Mouse (Mus musculus) heart, embryonic 11.5 days (tissue): ENCODE data around the gene Ylpm1. TPM values are rescaled to one million over a fixed set of nuclear protein-coding genes. Genes with fewer than 3 reads are reported as not detected.

Experiments used
- ATAC-seq: fragments of 200-750 bp; cut with Nextera tagmentation; replicated peaks from 2 replicates; pipeline ENCODE4 v1.8.0; 2017; ENCODE audit warnings: moderate library complexity; ENCODE audit not compliant: insufficient number of reproducible peaks, low FRiP score, low TSS enrichment
- H3K27ac ChIP-seq: fragments of 300-500 bp; sonication (generic); 2 replicates; pipeline ENCODE4 v1.5.1; 2014; ENCODE audit warnings: mild to moderate bottlenecking, low read depth, low read length
- H3K27me3 ChIP-seq: fragments of 300-500 bp; sonication (generic); 2 replicates; pipeline ENCODE4 v1.6.1; 2014; ENCODE audit warnings: mild to moderate bottlenecking, low read length, mixed read lengths; ENCODE audit not compliant: control insufficient read depth, insufficient read depth
- H3K36me3 ChIP-seq: fragments of 300-500 bp; sonication (generic); 2 replicates; pipeline ENCODE4 v1.6.1; 2014; ENCODE audit warnings: mild to moderate bottlenecking, low read length, moderate library complexity, mixed read lengths; ENCODE audit not compliant: control insufficient read depth, insufficient read depth
- H3K4me1 ChIP-seq: fragments of 300-500 bp; sonication (generic); 2 replicates; pipeline ENCODE4 v1.6.1; 2014; ENCODE audit warnings: low read length; ENCODE audit not compliant: control insufficient read depth, insufficient read depth
- H3K4me2 ChIP-seq: fragments of 300-500 bp; sonication (generic); 2 replicates; pipeline ENCODE4 v1.6.1; 2014; ENCODE audit warnings: mild to moderate bottlenecking, moderate library complexity
- H3K4me3 ChIP-seq: fragments of 300-500 bp; sonication (generic); 2 replicates; pipeline ENCODE4 v1.5.1; 2014; ENCODE audit warnings: low read depth, low read length
- H3K9ac ChIP-seq: fragments of 300-500 bp; sonication (generic); 2 replicates; pipeline ENCODE4 v1.6.1; 2014; ENCODE audit warnings: mild to moderate bottlenecking, low read depth, low read length, moderate library complexity
- H3K9me3 ChIP-seq: fragments of 300-500 bp; sonication (generic); replicated peaks from 2 replicates; pipeline ENCODE4 v1.6.1; 2016; ENCODE audit warnings: low read length; ENCODE audit not compliant: control insufficient read depth
- WGBS: fragments of 180-500 bp; shearing (Covaris S2); extraction: QIAGEN DNeasy Blood & Tissue Kit; methylation state at CpG from one replicate; pipeline ENCODE4 v1.1.7; 2014; ENCODE audit not compliant: insufficient replicate concordance; 5-methylcytosine and 5-hydroxymethylcytosine counted together
- polyA plus RNA-seq: library from polyadenylated mRNA; unstranded; fragments of >200 nt; fragmentation: Nextera tagmentation; extraction: Ambion mirVana; gene quantifications from 2 replicates; pipeline ENCODE4 v1.2.1, GENCODE M21; 2014

The Ylpm1 gene
- polyA plus RNA-seq, 1 experiment from 2014 or later, result 30.4 TPM

DNA sequence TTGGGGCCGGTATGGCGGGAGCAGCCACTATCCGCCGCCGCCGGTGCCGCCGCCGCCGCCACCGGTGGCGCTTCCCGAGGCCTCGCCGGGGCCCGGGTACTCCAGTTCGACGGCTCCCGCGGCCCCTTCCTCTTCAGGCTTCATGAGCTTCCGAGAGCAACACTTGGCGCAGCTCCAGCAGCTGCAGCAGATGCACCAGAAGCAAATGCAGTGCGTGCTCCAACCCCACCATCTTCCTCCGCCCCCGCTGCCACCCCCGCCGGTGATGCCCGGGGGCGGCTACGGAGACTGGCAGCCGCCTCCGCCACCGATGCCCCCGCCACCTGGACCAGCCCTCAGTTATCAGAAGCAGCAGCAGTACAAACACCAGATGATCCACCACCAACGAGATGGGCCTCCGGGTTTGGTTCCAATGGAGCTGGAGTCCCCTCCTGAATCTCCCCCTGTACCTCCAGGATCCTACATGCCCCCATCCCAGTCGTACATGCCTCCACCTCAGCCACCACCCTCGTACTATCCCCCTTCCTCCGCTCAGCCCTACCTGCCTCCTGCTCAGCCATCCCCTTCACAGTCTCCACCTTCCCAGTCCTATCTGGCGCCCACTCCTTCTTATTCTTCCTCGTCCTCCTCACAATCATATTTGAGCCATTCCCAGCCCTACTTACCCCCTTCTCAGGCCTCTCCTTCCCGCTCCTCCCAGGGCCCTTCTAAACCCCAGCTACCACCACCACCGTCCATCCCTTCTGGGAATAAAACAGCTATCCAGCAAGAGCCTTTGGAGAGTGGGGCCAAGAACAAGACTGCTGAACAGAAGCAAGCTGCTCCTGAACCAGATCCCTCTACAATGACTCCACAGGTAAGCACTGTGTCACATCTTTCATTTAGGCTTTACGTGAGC is 629 bp downstream of the Ylpm1 start:
- peak overlapping the region; percentile 98 for H3K4me2 ChIP-seq
- no peaks in the 10 kb centered on the region for H3K27me3 ChIP-seq
- peak overlapping the region; percentile 98 for H3K9ac ChIP-seq
- H3K27ac ChIP-seq, result peak overlapping the region; percentile 82
- H3K9me3 ChIP-seq, result no peaks in the 10 kb centered on the region
- no peaks in the 10 kb centered on the region for H3K36me3 ChIP-seq
- under 1% methylated on average over 43 of the region's 44 CpGs for WGBS
- H3K4me1 ChIP-seq, result peaks cover 16% of the 10 kb centered on the region
- peak overlapping the region; percentile 95 for H3K4me3 ChIP-seq
- ATAC-seq, result peak; percentile 49

DNA sequence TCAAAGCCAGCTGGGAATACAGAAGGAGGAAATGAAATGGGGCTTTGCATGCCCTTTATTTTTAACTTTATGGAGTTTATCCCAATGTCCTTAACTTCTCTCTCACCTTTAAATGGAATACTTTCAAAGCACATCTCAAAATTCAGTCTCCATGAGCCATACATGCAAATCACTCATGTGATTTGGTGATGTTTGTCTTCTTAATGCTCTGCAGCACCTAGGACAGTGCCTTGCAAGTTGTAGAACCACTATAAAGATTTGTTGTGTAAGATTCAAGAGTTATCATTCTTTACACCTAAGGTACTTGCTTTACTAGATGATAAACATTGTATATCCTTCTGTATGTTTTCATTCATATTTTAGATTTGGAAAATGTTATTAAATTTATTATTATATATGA is 2.9 kb downstream of the Ylpm1 start:
- no peak for ATAC-seq
- no peaks in the 10 kb centered on the region for H3K9me3 ChIP-seq
- peak overlapping the region; percentile 98 for H3K4me2 ChIP-seq
- H3K27me3 ChIP-seq, result no peaks in the 10 kb centered on the region
- peaks cover 16% of the 10 kb centered on the region for H3K4me1 ChIP-seq
- H3K9ac ChIP-seq, result no peak overlapping the region
- no peak overlapping the region for H3K27ac ChIP-seq
- H3K36me3 ChIP-seq, result 0 out of 2 replicates have a peak, but pooled peaks cover 2% of the 10 kb centered on the region
- no peak overlapping the region for H3K4me3 ChIP-seq

DNA sequence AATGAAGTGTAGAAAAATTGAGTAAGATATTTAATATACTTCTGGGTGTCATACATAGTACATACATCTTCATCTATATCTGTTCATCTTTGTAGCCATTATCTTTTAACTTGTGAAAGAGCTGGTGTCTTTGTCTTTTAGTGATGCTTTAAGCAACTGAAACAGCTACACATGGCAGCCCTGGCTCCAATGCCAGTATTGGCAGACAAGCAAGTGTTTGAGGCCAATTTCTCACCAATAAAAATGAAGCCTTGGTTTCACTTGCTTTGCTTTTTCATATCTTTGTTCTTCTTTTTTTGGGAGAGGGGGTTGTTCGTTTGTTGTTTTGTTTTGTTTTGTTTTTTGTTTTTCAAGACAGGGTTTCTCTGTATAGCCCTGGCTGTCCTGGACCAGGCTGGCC is 10.1 kb downstream of the Ylpm1 start:
- Histone ChIP-seq H3K4me2 (no peak overlapping the region), H3K4me1 (no peaks in the 10 kb centered on the region), H3K27me3 (no peaks in the 10 kb centered on the region), H3K27ac (no peak overlapping the region), H3K4me3 (no peak overlapping the region), H3K9ac (no peak overlapping the region), H3K36me3 (0 out of 2 replicates have a peak, but pooled peaks cover 2% of the 10 kb centered on the region), H3K9me3 (no peaks in the 10 kb centered on the region)
- ATAC-seq, result no peak
- 83% methylated on average over 1 of the region's 1 CpGs for WGBS

DNA sequence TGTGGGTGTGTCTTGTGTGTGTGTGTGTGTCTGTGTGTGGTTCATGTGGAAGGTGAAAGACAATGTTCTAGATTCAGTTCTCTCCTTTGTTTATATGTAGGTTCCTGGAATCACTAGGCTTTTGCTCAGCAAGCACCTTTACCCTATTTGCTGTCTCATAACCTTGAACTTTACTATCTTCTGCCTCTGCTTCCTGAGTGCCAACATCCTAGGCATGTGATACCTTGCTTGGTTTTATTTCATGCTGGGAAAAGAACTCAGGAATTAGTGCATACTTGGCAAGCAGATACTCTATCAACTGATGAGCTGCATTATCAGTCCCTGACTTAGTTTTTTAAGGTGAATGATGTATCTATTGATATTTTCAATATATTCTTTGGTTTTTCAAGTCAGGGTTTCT is 10.9 kb downstream of the Ylpm1 start:
- Histone ChIP-seq H3K36me3 (peaks cover 4% of the 10 kb centered on the region; the same call in 1 of the 2 replicates), H3K4me3 (no peak overlapping the region), H3K9me3 (no peaks in the 10 kb centered on the region), H3K27ac (no peak overlapping the region), H3K4me2 (no peak overlapping the region), H3K4me1 (no peaks in the 10 kb centered on the region), H3K27me3 (no peaks in the 10 kb centered on the region), H3K9ac (no peak overlapping the region)
- ATAC-seq, result no peak

DNA sequence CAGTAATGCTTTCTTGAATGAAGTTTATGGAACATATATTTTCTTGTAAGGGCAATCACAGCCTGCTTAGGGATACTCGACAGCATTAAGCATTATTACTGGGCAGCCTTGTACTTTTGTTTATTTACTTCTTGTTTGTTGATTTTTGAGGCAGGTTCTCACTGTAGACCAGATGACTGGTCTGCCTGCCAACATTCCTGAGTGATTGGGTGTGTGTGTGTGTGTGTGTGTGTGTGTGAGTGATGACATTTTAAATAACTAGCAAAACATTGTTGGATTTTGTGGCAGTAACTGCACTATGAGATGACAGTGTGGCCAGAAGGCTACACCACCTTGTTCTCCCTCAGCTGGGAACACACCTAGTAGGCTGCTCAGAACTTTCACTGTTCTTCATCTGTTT is 13.7 kb downstream of the Ylpm1 start:
- H3K4me2 ChIP-seq, result no peak overlapping the region
- no peak overlapping the region for H3K9ac ChIP-seq
- no peaks in the 10 kb centered on the region for H3K9me3 ChIP-seq
- H3K27ac ChIP-seq, result no peak overlapping the region
- H3K36me3 ChIP-seq, result peaks cover 16% of the 10 kb centered on the region
- no peak for ATAC-seq
- H3K27me3 ChIP-seq, result no peaks in the 10 kb centered on the region
- no peaks in the 10 kb centered on the region for H3K4me1 ChIP-seq
- WGBS, result 86% methylated on average over 1 of the region's 1 CpGs
- H3K4me3 ChIP-seq, result no peak overlapping the region

DNA sequence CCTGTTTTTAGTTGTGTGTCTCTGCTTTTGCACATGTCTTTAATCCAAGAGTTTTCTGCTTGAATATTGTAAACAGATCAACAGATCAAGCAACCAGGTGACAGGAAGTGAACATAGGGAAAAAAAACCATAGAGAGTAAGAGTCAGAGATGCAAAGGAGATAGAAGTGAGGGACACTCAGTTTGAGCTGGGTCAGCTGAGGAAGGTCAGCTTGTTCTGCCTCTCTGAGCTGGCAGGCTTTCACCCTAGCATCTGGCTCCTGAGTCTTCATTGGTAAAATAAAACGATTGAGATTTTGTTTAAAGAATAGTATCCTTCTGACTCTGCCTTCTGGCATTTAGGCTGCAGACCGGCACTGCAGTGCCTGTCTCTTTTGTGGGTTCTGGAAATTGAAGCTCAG is 14.4 kb downstream of the Ylpm1 start:
- 92% methylated on average over 2 of the region's 2 CpGs for WGBS
- no peak overlapping the region for H3K4me2 ChIP-seq
- peaks cover 21% of the 10 kb centered on the region for H3K36me3 ChIP-seq
- no peak overlapping the region for H3K4me3 ChIP-seq
- H3K27me3 ChIP-seq, result no peaks in the 10 kb centered on the region
- no peak overlapping the region for H3K27ac ChIP-seq
- no peak overlapping the region for H3K9ac ChIP-seq
- H3K9me3 ChIP-seq, result no peaks in the 10 kb centered on the region
- H3K4me1 ChIP-seq, result no peaks in the 10 kb centered on the region
- no peak for ATAC-seq

DNA sequence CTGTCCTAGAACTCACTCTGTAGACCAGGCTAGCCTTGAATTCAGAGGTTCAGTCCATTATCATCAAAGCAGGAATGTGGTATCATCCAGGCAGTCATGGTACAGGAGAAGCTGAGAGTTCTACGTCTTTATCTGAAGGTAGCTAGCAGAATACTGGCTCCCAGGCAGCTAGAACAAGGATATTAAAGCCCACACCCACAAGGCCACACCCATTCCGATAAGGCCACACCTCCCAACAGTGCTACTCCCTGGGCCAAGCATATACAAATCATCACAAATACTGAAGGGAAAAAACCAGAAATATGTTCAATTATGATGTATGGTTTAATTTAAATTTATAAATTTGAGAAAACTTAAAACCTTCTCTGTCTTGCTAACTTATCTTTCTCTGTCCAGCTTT is 16.1 kb downstream of the Ylpm1 start:
- Histone ChIP-seq H3K4me2 (no peak overlapping the region), H3K27ac (no peak overlapping the region), H3K9ac (no peak overlapping the region), H3K27me3 (no peaks in the 10 kb centered on the region), H3K36me3 (peaks cover 21% of the 10 kb centered on the region), H3K4me3 (no peak overlapping the region), H3K4me1 (no peaks in the 10 kb centered on the region), H3K9me3 (no peaks in the 10 kb centered on the region)
- WGBS, result 71% methylated on average over 2 of the region's 2 CpGs
- no peak for ATAC-seq

DNA sequence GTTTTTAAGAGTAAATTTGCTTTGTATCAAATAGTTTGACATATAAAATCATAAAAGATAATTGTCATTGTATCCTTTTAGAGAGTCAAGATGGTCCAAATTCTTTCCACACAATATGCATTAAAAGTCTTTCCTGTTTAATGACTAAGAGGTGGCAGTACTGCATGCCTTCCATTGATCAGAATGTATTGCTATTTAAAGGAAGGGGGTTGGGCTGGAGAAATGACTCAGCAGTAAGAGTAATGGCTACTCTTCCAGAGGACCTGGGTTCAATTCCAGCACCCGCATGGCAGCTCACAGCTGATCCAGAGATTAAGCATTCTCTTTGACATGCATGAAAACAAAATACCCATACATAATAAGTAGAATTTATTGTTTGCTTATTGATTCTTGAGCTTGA is 25.9 kb downstream of the Ylpm1 start:
- Histone ChIP-seq H3K4me3 (no peak overlapping the region), H3K4me2 (no peak overlapping the region), H3K9me3 (no peaks in the 10 kb centered on the region), H3K36me3 (no peaks in the 10 kb centered on the region), H3K9ac (no peak overlapping the region), H3K27me3 (no peaks in the 10 kb centered on the region), H3K27ac (no peak overlapping the region), H3K4me1 (no peaks in the 10 kb centered on the region)
- ATAC-seq, result no peak
- WGBS, result 91% methylated on average over 1 of the region's 1 CpGs

DNA sequence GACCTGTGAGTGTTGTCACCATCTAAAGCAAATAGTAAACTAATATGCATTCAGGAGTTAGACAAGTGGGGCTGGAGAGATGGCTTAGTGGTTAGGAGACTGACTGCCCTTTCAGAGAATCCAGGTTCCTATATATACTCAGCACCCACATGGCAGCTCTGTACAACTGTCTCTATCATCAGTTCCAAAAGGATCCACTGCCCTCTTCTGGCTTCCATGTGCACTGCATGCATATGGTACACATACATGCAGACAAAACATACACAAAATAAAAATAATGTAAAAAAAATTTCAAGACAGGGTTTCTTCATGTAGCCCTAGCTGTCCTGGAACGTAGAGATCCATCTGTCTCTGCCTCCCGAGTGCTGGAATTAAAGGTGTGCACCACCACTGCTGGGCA is 36.6 kb downstream of the Ylpm1 start:
- H3K9me3 ChIP-seq, result no peaks in the 10 kb centered on the region
- 88% methylated on average over 2 of the region's 2 CpGs for WGBS
- no peak overlapping the region for H3K9ac ChIP-seq
- ATAC-seq, result no peak
- no peak overlapping the region for H3K27ac ChIP-seq
- H3K4me2 ChIP-seq, result no peak overlapping the region
- H3K36me3 ChIP-seq, result peaks cover 20% of the 10 kb centered on the region
- no peaks in the 10 kb centered on the region for H3K27me3 ChIP-seq
- no peaks in the 10 kb centered on the region for H3K4me1 ChIP-seq
- no peak overlapping the region for H3K4me3 ChIP-seq
